In genomic region chr4:13098849-13099248, GRCm38 (mm10) we compare ENCODE assay signal across 9 mouse cellular contexts.
A peak's percentile ranks its signal among the peaks of the same experiment; 100 is the strongest.
DNase-seq lines count a peak whose midpoint lies in the region; ATAC-seq and TF ChIP-seq lines count a peak whose summit lies in the region.
"Had no signal": no experiment of that assay in that cellular context is flagged by ENCODE, and none has a peak within 500 bp of the region (broad histone marks: within the 10 kb centered on the region; RNA-seq: fewer than 3 reads in every experiment).

No protein-coding gene starts in this region.

- WGBS in heart, postnatal 0 days = 43% methylated on average over 3 of the region's 3 CpGs

- TF ChIP-seq CTCF in cortical plate, adult 2 months (IDR thresholded peaks at IDR 0.05; ENCODE audit: extremely low read depth, insufficient read depth, low read length) = peak; percentile 59; the same call in 1 of the 2 replicates
- peak; percentile 81 for TF ChIP-seq CTCF in heart, postnatal 0 days (IDR thresholded peaks at IDR 0.05; ENCODE audit: low read depth)
- TF ChIP-seq CTCF in left cerebral cortex, adult 2 months (IDR thresholded peaks at IDR 0.05) = peak; percentile 81

- no peak overlapping the region for H3K4me3 ChIP-seq in cortical plate, adult 2 months (ENCODE audit: insufficient read depth, low read length)
- H3K4me3 ChIP-seq in heart, postnatal 0 days (ENCODE audit: low read depth, low read length) = no peak overlapping the region
- no peak overlapping the region for H3K4me3 ChIP-seq in left cerebral cortex, adult 2 months
- H3K4me3 ChIP-seq: neural tube, embryonic 12.5 days had no signal

- no peaks in the 10 kb centered on the region for H3K4me1 ChIP-seq in cortical plate, adult 2 months (ENCODE audit: control insufficient read depth, insufficient read depth, low read length)
- H3K4me1 ChIP-seq in heart, postnatal 0 days (ENCODE audit: control insufficient read depth, insufficient read depth) = no peaks in the 10 kb centered on the region; the same call in 1 of the 2 replicates
- H3K4me1 ChIP-seq: neural tube, embryonic 12.5 days had no signal

- no peak for TF ChIP-seq EP300 in heart, postnatal 0 days (IDR thresholded peaks at IDR 0.05; ENCODE audit: low read depth)

- peak; percentile 1 to 35 for DNase-seq in monocyte, adult 2 months (ENCODE audit: low read depth in 1 of 2, low spot score in 2 of 2)
- DNase-seq in adrenal gland, adult 18-20 months (ENCODE audit: low spot score in 2 of 2) = peak; percentile 62 to 65
- peak; percentile 38 for DNase-seq in heart, postnatal 0 days (ENCODE audit: low spot score)
- DNase-seq in left cerebral cortex, adult 2 months (ENCODE audit: extremely low spot score in 1 of 2, low spot score in 2 of 2) = peak; percentile 51 to 77
- DNase-seq in retina, embryonic 14.5 days (ENCODE audit: low spot score) = peak; percentile 68

- H3K27ac ChIP-seq in cortical plate, adult 2 months (ENCODE audit: insufficient read depth, low read length) = no peak overlapping the region
- H3K27ac ChIP-seq in heart, postnatal 0 days (ENCODE audit: low read depth) = no peak overlapping the region
- H3K27ac ChIP-seq in left cerebral cortex, adult 2 months = no peak overlapping the region
- H3K27ac ChIP-seq: neural tube, embryonic 12.5 days had no signal

- no peaks in the 10 kb centered on the region for H3K27me3 ChIP-seq in heart, postnatal 0 days (ENCODE audit: control insufficient read depth, insufficient read depth, low read length)
- H3K27me3 ChIP-seq: neural tube, embryonic 12.5 days had no signal

- H3K9ac ChIP-seq in heart, postnatal 0 days (replicated peaks; ENCODE audit: low read depth, low read length) = no peak overlapping the region
- H3K9ac ChIP-seq: neural tube, embryonic 12.5 days had no signal

- no peak for TF ChIP-seq POLR2A in cortical plate, adult 2 months (IDR thresholded peaks at IDR 0.05; ENCODE audit: extremely low read depth, insufficient read depth, low read length)

- H3K9me3 ChIP-seq in heart, postnatal 0 days (replicated peaks; ENCODE audit: control insufficient read depth, low read length) = no peaks in the 10 kb centered on the region
- H3K9me3 ChIP-seq: neural tube, embryonic 12.5 days had no signal

- H3K36me3 ChIP-seq in heart, postnatal 0 days (replicated peaks; ENCODE audit: control insufficient read depth, insufficient read depth, low read length) = no peaks in the 10 kb centered on the region
- H3K36me3 ChIP-seq: neural tube, embryonic 12.5 days had no signal

- no peak overlapping the region for H3K4me2 ChIP-seq in heart, postnatal 0 days (ENCODE audit: low read depth, low read length)
- H3K4me2 ChIP-seq: neural tube, embryonic 12.5 days had no signal

- intact Hi-C loops in left cerebral cortex, adult 2 months (cut with DNase I) = loop anchor here (5.0 to 10.0 kb wide), 3 partner anchors 678 to 1336 kb away; no protein-coding TSS in a partner anchor

- ATAC-seq in monocyte, adult 5-6 weeks (replicated peaks; ENCODE audit: insufficient number of reproducible peaks, low FRiP score, low TSS enrichment, poor library complexity, severe bottlenecking) = no peak
- ATAC-seq in heart, postnatal 0 days (ENCODE audit: insufficient read depth, low read depth) = no peak
- ATAC-seq in erythroblast, adult 5-6 weeks (replicated peaks; ENCODE audit: low FRiP score, poor library complexity, severe bottlenecking) = no peak

Comparison
In these comparisons a context has a peak if more than half of its experiments do, and no peak if none do; other contexts are left out.
1. DNase-seq: peak in every context shown above with its lines; median percentile 68 in retina, embryonic 14.5 days; 64 in left cerebral cortex, adult 2 months; 64 in adrenal gland, adult 18-20 months; 38 in heart, postnatal 0 days; 18 in monocyte, adult 2 months.